Mouse (Mus musculus) midbrain, embryonic 13.5 days (tissue): ENCODE measurements around the gene Snd1. TPM values are rescaled to one million over a fixed set of nuclear protein-coding genes. Genes with fewer than 3 reads are reported as not detected.
"Not testable (repeated sequence)": the region's sequence is repeated elsewhere in the genome, so short reads cannot be mapped to it uniquely, and the experiment has no call there.

Experiments used
- ATAC-seq: fragments of 200-750 bp; cut with Nextera tagmentation; 2 replicates; pipeline ENCODE4 v1.8.0; 2017; ENCODE audit warnings: mild to moderate bottlenecking, moderate TSS enrichment, moderate library complexity
- H3K27ac ChIP-seq: fragments of 300-500 bp; sonication (generic); 2 replicates; pipeline ENCODE4 v1.5.1; 2015; ENCODE audit warnings: inconsistent platforms, mild to moderate bottlenecking, moderate library complexity
- H3K27me3 ChIP-seq: fragments of 300-500 bp; sonication (generic); 2 replicates; pipeline ENCODE4 v1.6.1; 2015; ENCODE audit warnings: mild to moderate bottlenecking, inconsistent platforms
- H3K36me3 ChIP-seq: fragments of 300-500 bp; sonication (generic); 2 replicates; pipeline ENCODE4 v1.6.1; 2015; ENCODE audit warnings: mild to moderate bottlenecking, inconsistent platforms
- H3K4me1 ChIP-seq: fragments of 300-500 bp; sonication (generic); replicated peaks from 2 replicates; pipeline ENCODE4 v1.6.1; 2015; ENCODE audit warnings: inconsistent platforms
- H3K4me2 ChIP-seq: fragments of 300-500 bp; sonication (generic); replicated peaks from 2 replicates; pipeline ENCODE4 v1.6.1; 2015; ENCODE audit warnings: moderate library complexity, mild to moderate bottlenecking, inconsistent platforms
- H3K4me3 ChIP-seq: fragments of 300-500 bp; sonication (generic); replicated peaks from 2 replicates; pipeline ENCODE4 v1.5.1; 2015; ENCODE audit warnings: mild to moderate bottlenecking, inconsistent platforms
- H3K9ac ChIP-seq: fragments of 300-500 bp; sonication (generic); replicated peaks from 2 replicates; pipeline ENCODE4 v1.6.1; 2015; ENCODE audit warnings: mild to moderate bottlenecking, inconsistent platforms
- H3K9me3 ChIP-seq: fragments of 300-500 bp; sonication (generic); 2 replicates; pipeline ENCODE4 v1.6.1; 2016; ENCODE audit warnings: mild to moderate bottlenecking, inconsistent platforms
- WGBS: fragments of 180-500 bp; shearing (Covaris S2); methylation state at CpG from one replicate; pipeline ENCODE4 v1.1.7; 2015; 5-methylcytosine and 5-hydroxymethylcytosine counted together
- polyA plus RNA-seq: library from polyadenylated mRNA; unstranded; fragments of >200 nt; fragmentation: Nextera tagmentation; extraction: Ambion mirVana; gene quantifications from 2 replicates; pipeline ENCODE4 v1.2.1, GENCODE M21; 2015

Gene Snd1
- polyA plus RNA-seq, 1 experiment from 2014 or later: 86.5 TPM

GRCm38 (mm10) chr6:28898836-28899235, 423.9 kb downstream of the Snd1 start:
- Histone ChIP-seq H3K9me3 (no peaks in the 10 kb centered on the region), H3K9ac (no peak overlapping the region), H3K36me3 (no peaks in the 10 kb centered on the region), H3K4me2 (no peak overlapping the region), H3K27ac (no peak overlapping the region), H3K4me3 (no peak overlapping the region), H3K27me3 (0 out of 2 replicates have a peak, but pooled peaks cover 3% of the 10 kb centered on the region), H3K4me1 (peaks cover 24% of the 10 kb centered on the region; the same call in 1 of the 2 replicates)
- peak; percentile 44; the same call in 1 of the 2 replicates for ATAC-seq
- 16% methylated on average over 10 of the region's 10 CpGs for WGBS

DNA sequence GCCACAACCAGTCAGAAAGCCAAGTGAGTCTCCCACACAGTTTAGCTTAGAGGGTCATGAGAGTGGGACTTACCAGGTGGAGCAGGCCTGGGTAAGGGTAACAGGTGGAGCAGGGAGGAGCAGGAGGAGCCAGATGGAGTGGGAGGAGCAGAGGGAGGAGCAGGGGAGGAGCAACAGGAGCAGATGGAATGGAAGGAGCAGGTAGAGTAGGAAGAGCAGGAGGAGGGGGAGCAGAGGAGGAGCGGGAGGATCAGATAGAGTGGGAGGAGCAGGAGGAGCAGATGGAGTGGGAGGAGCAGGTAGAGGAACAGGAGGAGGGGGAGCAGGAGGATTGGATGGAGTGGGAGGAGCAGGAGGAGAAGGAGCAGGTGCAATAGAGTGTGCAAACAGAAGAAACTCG, 427.6 kb downstream of the Snd1 start:
- no peak for ATAC-seq
- Histone ChIP-seq H3K27me3 (0 out of 2 replicates have a peak, but pooled peaks cover 3% of the 10 kb centered on the region), H3K4me1 (peaks cover 16% of the 10 kb centered on the region), H3K27ac (no peak overlapping the region), H3K9ac (no peak overlapping the region), H3K36me3 (no peaks in the 10 kb centered on the region), H3K4me3 (no peak overlapping the region), H3K9me3 (no peaks in the 10 kb centered on the region), H3K4me2 (no peak overlapping the region)
- WGBS: 50% methylated on average over 2 of the region's 2 CpGs

- H3K9ac ChIP-seq: no peak overlapping the region
- peaks cover 9% of the 10 kb centered on the region; the same call in 1 of the 2 replicates for H3K4me1 ChIP-seq
- ATAC-seq: no peak
- no peak overlapping the region for H3K27ac ChIP-seq
- H3K9me3 ChIP-seq: no peaks in the 10 kb centered on the region
- no peaks in the 10 kb centered on the region for H3K36me3 ChIP-seq
- no peak overlapping the region for H3K4me3 ChIP-seq
- 0 out of 2 replicates have a peak, but pooled peaks cover 3% of the 10 kb centered on the region for H3K27me3 ChIP-seq
- no peak overlapping the region for H3K4me2 ChIP-seq
- WGBS: 70% methylated on average over 4 of the region's 4 CpGs
Measured at GRCm38 (mm10) chr6:28904417-28904816, 429.5 kb downstream of the Snd1 start.

DNA sequence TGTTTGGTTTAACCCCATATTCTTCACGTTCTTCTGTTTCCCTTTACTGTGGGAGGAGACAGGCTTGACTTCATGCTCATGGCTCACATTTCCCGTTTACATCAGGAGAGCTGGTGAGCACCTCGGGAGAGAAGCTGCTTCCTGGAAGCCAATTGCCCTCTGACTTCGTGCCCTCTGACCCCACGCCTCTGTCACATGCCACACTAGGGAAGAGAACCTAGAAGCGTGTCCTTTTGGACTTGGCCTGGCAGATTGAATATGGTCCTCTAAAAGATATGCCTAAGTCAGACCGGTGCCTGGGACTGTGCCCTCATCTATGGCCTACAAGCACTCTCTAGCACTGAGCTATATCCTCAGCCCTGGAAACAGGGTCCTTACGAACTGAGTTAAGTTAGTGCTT, 430.4 kb downstream of the Snd1 start:
- WGBS: 84% methylated on average over 8 of the region's 8 CpGs
- H3K9ac ChIP-seq: no peak overlapping the region
- 0 out of 2 replicates have a peak, but pooled peaks cover 3% of the 10 kb centered on the region for H3K27me3 ChIP-seq
- H3K4me3 ChIP-seq: no peak overlapping the region
- no peaks in the 10 kb centered on the region for H3K9me3 ChIP-seq
- peaks cover 9% of the 10 kb centered on the region; the same call in 1 of the 2 replicates for H3K4me1 ChIP-seq
- no peak overlapping the region for H3K4me2 ChIP-seq
- H3K27ac ChIP-seq: no peak overlapping the region
- no peak for ATAC-seq
- H3K36me3 ChIP-seq: no peaks in the 10 kb centered on the region

DNA sequence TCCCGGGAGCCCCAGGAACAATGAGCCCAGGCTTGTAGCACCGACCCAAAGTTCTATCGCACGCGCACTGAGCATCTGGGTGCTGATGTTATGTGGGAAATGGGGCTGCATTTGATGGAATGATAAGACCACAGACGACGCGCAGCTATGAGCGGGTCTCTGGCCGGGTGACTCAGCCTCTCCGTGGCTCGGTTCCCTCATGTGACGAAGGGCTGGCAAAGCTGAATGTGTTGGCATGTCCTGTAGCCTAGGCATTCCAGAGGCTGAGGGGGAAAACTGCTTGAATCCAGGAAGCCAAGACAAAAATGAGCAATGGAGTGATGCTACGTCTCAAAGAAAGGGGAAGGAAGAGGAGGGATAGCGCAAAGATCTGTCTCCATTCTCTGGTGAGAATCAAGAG, 434.9 kb downstream of the Snd1 start:
- Histone ChIP-seq H3K4me3 (no peak overlapping the region), H3K27ac (no peak overlapping the region), H3K4me1 (peaks cover 9% of the 10 kb centered on the region; the same call in 1 of the 2 replicates), H3K9me3 (no peaks in the 10 kb centered on the region), H3K4me2 (no peak overlapping the region), H3K36me3 (no peaks in the 10 kb centered on the region), H3K9ac (no peak overlapping the region), H3K27me3 (no peaks in the 10 kb centered on the region)
- ATAC-seq: no peak
- WGBS: 83% methylated on average over 15 of the region's 15 CpGs

- no peak overlapping the region for H3K4me3 ChIP-seq
- H3K4me2 ChIP-seq: no peak overlapping the region
- H3K9ac ChIP-seq: no peak overlapping the region
- H3K9me3 ChIP-seq: peaks cover 5% of the 10 kb centered on the region; the same call in 1 of the 2 replicates
- peaks cover 5% of the 10 kb centered on the region; the same call in 1 of the 2 replicates for H3K4me1 ChIP-seq
- H3K27me3 ChIP-seq: no peaks in the 10 kb centered on the region
- H3K36me3 ChIP-seq: no peaks in the 10 kb centered on the region
- no peak for ATAC-seq
- 42% methylated on average over 1 of the region's 1 CpGs for WGBS
- no peak overlapping the region for H3K27ac ChIP-seq
Measured at GRCm38 (mm10) chr6:28914981-28915380, 440.0 kb downstream of the Snd1 start.

- WGBS: 64% methylated on average over 8 of the region's 8 CpGs
- no peak for ATAC-seq
Measured at GRCm38 (mm10) chr6:28916630-28917029, 441.7 kb downstream of the Snd1 start.

DNA sequence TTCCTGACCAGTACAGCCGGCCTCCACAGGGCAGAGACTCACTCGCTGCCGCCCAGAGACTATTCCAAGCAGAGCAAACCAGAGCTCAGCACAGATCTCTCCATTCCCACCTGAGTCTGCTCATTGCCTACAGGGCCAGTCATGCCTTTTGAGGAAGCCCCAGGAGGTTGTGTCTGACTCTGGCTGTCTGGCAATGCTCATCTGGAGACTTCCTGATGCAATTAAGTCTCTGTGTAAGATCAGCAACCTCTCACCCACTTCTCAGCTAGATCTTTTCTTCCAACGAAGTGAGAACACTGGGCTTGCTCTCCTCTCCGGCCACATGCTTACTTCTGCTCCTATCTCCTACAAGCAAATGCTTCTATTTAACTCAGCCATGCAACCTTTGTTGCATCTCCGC, 444.4 kb downstream of the Snd1 start:
- Histone ChIP-seq H3K4me2 (no peak overlapping the region), H3K9ac (no peak overlapping the region), H3K27ac (no peak overlapping the region), H3K4me3 (no peak overlapping the region), H3K4me1 (peaks cover 7% of the 10 kb centered on the region; the same call in 1 of the 2 replicates), H3K36me3 (no peaks in the 10 kb centered on the region), H3K27me3 (no peaks in the 10 kb centered on the region), H3K9me3 (peaks cover 5% of the 10 kb centered on the region; the same call in 1 of the 2 replicates)
- WGBS: 63% methylated on average over 6 of the region's 6 CpGs
- no peak for ATAC-seq

More at GRCm38 (mm10) chr6:28916630-28917029, 441.7 kb downstream of the Snd1 start:
- Histone ChIP-seq H3K27me3 (no peaks in the 10 kb centered on the region), H3K4me3 (no peak overlapping the region), H3K4me1 (peaks cover 5% of the 10 kb centered on the region; the same call in 1 of the 2 replicates), H3K36me3 (no peaks in the 10 kb centered on the region), H3K4me2 (no peak overlapping the region), H3K27ac (no peak overlapping the region), H3K9ac (no peak overlapping the region), H3K9me3 (peaks cover 5% of the 10 kb centered on the region; the same call in 1 of the 2 replicates)

GRCm38 (mm10) chr6:28922371-28922770, 447.4 kb downstream of the Snd1 start:
- Histone ChIP-seq H3K27me3 (no peaks in the 10 kb centered on the region), H3K9ac (no peak overlapping the region), H3K4me3 (no peak overlapping the region), H3K4me1 (peaks cover 7% of the 10 kb centered on the region; the same call in 1 of the 2 replicates), H3K27ac (no peak overlapping the region), H3K36me3 (no peaks in the 10 kb centered on the region), H3K9me3 (no peaks in the 10 kb centered on the region), H3K4me2 (no peak overlapping the region)
- WGBS: 92% methylated on average over 12 of the region's 12 CpGs
- no peak for ATAC-seq

- Histone ChIP-seq H3K27ac (no peak overlapping the region), H3K27me3 (no peaks in the 10 kb centered on the region), H3K4me3 (no peak overlapping the region), H3K4me2 (no peak overlapping the region), H3K9ac (no peak overlapping the region), H3K36me3 (no peaks in the 10 kb centered on the region), H3K9me3 (no peaks in the 10 kb centered on the region), H3K4me1 (peaks cover 7% of the 10 kb centered on the region; the same call in 1 of the 2 replicates)
- WGBS: 78% methylated on average over 11 of the region's 11 CpGs
- 0 out of 2 replicates have a peak, but pooled peaks have one; percentile 27 for ATAC-seq
Measured at GRCm38 (mm10) chr6:28923091-28923824, 448.3 kb downstream of the Snd1 start.

DNA sequence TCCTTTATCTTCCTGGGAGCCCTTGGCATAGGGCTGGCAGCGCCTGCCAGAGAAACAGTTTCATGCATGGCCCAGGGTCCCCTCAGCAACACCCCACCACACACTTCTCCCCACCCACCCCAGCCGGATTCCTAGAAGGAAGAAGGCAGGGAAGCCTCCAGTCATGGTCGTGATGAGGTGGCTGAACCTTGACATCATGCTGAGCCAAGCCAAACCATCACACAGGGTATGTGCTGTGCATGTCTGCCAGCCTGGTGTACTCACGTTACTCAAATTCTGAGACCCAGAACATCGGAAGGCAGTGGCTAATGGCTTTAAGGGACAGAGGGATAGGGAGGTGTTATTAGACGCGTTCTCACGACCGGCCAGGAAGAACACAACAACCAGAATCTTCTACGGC, 448.9 kb downstream of the Snd1 start:
- H3K4me1 ChIP-seq: peaks cover 7% of the 10 kb centered on the region; the same call in 1 of the 2 replicates
- H3K27me3 ChIP-seq: no peaks in the 10 kb centered on the region
- H3K4me2 ChIP-seq: no peak overlapping the region
- 0 out of 2 replicates have a peak, but pooled peaks have one; percentile 40 for ATAC-seq
- H3K9ac ChIP-seq: no peak overlapping the region
- 84% methylated on average over 10 of the region's 10 CpGs for WGBS
- H3K9me3 ChIP-seq: no peaks in the 10 kb centered on the region
- no peak overlapping the region for H3K4me3 ChIP-seq
- no peaks in the 10 kb centered on the region for H3K36me3 ChIP-seq
- no peak overlapping the region for H3K27ac ChIP-seq

DNA sequence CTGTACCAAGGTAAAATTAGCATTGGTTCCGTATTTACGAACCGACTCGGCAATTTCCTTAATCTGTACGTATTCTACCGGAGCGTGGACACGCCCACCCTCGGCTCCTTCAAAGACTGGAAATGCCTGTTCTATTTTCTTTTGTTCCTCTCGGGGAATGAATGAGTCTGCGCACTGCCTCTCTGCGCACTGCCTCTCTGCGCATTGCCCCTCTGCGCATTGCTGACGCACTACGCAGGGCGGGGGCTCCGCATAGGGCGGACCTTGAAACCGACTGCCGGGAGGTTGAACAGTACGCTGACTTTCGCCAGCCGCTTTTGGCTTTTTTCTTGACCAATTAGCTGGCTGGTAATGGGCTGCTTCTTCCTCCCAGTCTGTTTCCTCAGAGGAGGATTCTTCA, 453.0 kb downstream of the Snd1 start:
- ATAC-seq, H3K27ac ChIP-seq: not testable (repeated sequence)
- WGBS: 81% methylated on average over 8 of the region's 24 CpGs

More for the DNA sequence above, 453.0 kb downstream of the Snd1 start:
- H3K4me2 ChIP-seq, H3K9me3 ChIP-seq, H3K36me3 ChIP-seq, H3K9ac ChIP-seq, H3K4me3 ChIP-seq, H3K27me3 ChIP-seq: not testable (repeated sequence)
- peaks cover 26% of the 10 kb centered on the region for H3K4me1 ChIP-seq
